Mouse (Mus musculus): ENCODE data around the gene Natd1.
"Not testable (repeated sequence)": the region's sequence is repeated elsewhere in the genome, so short reads cannot be mapped to it uniquely, and the experiment has no call there.

The Natd1 gene

GRCm38 (mm10) chr11:60889861-60890260, 24.7 kb downstream of the Natd1 start:
- DNase-seq (ENCODE audit: low read depth, low spot score) = no peak

DNA sequence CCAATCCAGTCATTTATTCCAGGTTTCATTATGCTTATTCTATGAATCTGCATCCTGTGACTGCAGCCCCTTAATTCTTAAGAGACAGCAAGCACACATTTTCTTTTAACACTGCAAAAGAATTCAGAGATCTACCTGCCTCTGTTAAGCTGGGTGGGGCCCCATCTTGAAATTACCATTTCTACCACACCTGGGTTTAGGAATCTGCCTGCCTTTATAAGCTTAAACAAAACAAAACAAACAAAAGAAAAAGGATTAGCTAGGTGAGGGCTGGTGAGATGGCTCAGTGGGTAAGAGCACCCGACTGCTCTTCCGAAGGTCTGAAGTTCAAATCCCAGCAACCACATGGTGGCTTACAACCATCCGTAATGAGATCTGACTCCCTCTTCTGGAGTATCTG, 27.6 kb downstream of the Natd1 start:
- DNase-seq (ENCODE audit: low read depth, low spot score) = not testable (repeated sequence)

- no peak for DNase-seq (ENCODE audit: low read depth, low spot score)
These were observed 32.2 kb downstream of the Natd1 start for GRCm38 (mm10) chr11:60882386-60882785.

- no peak for DNase-seq (ENCODE audit: low read depth, low spot score)
These were observed 34.0 kb downstream of the Natd1 start for GRCm38 (mm10) chr11:60880559-60880958.

GRCm38 (mm10) chr11:60879423-60879822, 35.1 kb downstream of the Natd1 start:
- peak; percentile 50 for DNase-seq (ENCODE audit: low read depth, low spot score)

- peak; percentile 98 for DNase-seq (ENCODE audit: low read depth, low spot score)
These were observed 35.8 kb downstream of the Natd1 start, which contains the start of gene Tmem11 for GRCm38 (mm10) chr11:60878675-60879294. Gene Tmem11, minus strand, starts transcription at chr11:60879272.

GRCm38 (mm10) chr11:60878056-60878612, 36.4 kb downstream of the Natd1 start:
- DNase-seq (ENCODE audit: low read depth, low spot score) = peak; percentile 28

- no peak for DNase-seq (ENCODE audit: low read depth, low spot score)
These were observed 41.4 kb downstream of the Natd1 start for GRCm38 (mm10) chr11:60873101-60873500.

DNA sequence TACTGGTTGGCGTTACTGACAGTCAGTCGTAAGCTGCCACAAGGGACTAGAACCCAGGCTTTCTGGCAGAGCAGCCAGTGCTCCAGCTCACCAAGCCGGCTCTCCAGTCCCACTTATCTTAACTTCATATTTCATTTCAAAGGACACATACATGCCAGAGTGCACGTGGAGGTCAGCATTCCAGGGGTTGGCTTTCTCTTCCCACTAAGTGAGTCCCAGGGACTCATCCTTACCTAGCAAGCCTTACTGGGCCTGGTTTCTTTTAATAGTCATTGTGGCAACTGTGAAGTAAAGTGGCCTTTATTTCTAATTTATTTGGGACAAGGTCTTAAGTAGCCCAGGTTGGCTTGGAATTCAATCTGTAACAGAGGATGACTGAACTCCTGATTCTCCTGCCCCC, 43.1 kb downstream of the Natd1 start:
- DNase-seq (ENCODE audit: low read depth, low spot score) = no peak

GRCm38 (mm10) chr11:60869471-60869870, 45.1 kb downstream of the Natd1 start:
- DNase-seq (ENCODE audit: low read depth, low spot score) = not testable (repeated sequence)

- DNase-seq (ENCODE audit: low read depth, low spot score) = no peak
These were observed 46.6 kb downstream of the Natd1 start for GRCm38 (mm10) chr11:60867904-60868303.

GRCm38 (mm10) chr11:60867456-60867855, 47.1 kb downstream of the Natd1 start:
- no peak for DNase-seq (ENCODE audit: low read depth, low spot score)

GRCm38 (mm10) chr11:60866021-60866420, 48.5 kb downstream of the Natd1 start:
- no peak for DNase-seq (ENCODE audit: low read depth, low spot score)

GRCm38 (mm10) chr11:60864916-60865315, 49.6 kb downstream of the Natd1 start:
- no peak for DNase-seq (ENCODE audit: low read depth, low spot score)

DNA sequence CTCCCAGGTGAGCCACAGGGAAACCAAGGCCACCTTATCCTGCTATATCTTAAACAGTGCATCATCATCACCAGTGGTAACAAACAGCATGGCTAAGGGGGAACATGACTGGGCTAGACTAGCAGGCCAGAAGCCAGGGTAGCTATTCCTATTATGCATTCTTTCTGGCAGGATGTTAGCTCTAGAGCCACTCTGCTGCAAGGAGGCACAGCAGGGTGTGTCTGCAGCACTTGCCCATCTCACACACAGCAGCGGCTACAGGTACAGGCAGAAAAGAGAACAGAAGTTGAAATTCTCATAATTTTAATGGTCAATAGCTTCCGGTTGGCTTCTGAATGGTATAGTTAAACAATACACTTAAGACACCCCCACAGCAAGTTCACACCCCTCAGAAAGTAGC, 50.4 kb downstream of the Natd1 start:
- DNase-seq (ENCODE audit: low read depth, low spot score) = no peak

DNA sequence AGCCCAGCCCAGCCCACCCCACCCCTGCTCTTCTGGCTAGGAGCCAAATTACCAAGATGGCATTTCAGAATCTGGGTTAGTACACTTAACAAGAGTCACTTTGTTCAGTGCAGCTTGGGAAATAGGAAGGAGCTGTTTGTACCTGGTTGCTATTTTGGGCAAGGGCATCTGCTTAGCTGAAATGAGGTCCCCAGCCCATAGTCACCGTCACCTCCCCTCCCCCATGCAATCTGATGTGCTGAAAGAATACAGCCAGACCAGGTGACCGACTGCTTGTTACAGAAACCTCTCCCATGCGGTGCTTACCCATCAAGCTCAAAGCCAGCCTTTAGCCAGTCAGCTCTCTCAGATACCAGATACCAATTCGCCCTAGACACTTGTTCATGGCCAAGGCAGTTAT, 51.4 kb downstream of the Natd1 start:
- no peak for DNase-seq (ENCODE audit: low read depth, low spot score)

DNA sequence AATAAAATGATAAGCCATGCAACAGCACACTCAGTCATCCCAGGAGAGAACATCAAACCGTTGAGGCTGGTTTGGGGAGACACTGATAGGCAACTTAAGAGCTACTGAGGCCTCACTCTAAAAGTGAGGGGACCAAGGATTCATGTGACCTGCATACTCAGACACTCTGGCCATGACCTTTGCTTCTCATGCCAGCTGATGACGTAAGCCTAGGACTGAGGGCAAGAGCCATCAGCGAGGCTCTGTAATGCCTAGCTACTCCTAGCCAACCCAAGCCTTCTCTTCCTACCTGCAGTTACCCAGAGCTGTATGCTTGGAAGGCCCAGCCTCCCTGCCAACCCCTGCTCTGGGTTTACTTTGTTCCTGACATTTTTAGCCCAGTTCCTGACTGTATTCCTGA, 52.6 kb downstream of the Natd1 start:
- DNase-seq (ENCODE audit: low read depth, low spot score) = no peak

DNA sequence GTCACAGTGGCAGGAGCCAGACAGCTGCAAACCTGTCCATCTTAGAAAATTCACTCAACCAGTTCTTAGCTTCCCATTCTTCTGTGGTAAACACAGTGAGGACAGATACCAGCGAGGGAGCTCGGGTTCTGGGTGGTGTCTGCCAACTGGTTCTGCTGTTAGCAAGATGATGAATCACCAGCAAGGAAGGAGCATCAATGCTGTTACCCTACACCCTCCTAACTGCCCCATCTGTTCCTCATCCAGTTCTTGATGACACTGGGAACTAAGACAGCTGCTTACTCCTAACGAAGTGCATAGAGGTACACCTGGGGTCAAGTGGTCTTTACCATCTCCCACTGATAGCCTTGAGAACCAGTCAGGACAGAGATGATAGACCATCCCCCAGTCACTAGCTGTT, 58.0 kb downstream of the Natd1 start:
- DNase-seq (ENCODE audit: low read depth, low spot score) = no peak
